Mouse (Mus musculus) liver, adult 2 months (tissue): ENCODE results near the gene Adamts8. TPM values are rescaled to one million over a fixed set of nuclear protein-coding genes. Genes with fewer than 3 reads are reported as not detected.
A peak's percentile ranks its signal among the peaks of the same experiment; 100 is the strongest.

ENCODE experiments used
- DNase-seq: peaks from one replicate; pipeline ENCODE4 v3.0.0-alpha.2; 2011; ENCODE audit warnings: low read depth, low spot score; ENCODE audit errors: extremely low read depth
- H3K27ac ChIP-seq: fragments of 200-500 bp; replicated peaks from 2 replicates; pipeline ENCODE4 v1.5.1; 2012; ENCODE audit warnings: low read depth, mild to moderate bottlenecking, control low read depth, inconsistent platforms, low read length; ENCODE audit not compliant: insufficient read depth
- H3K27me3 ChIP-seq: fragments of 200-500 bp; 2 replicates; pipeline ENCODE4 v1.6.1; 2012; ENCODE audit warnings: mild to moderate bottlenecking, moderate library complexity, low read length, inconsistent platforms; ENCODE audit not compliant: control insufficient read depth, insufficient read depth
- H3K36me3 ChIP-seq: fragments of 200-500 bp; 2 replicates; pipeline ENCODE4 v1.6.1; 2012; ENCODE audit warnings: low read length, inconsistent platforms; ENCODE audit not compliant: control insufficient read depth, insufficient read depth
- H3K4me1 ChIP-seq: fragments of 200-500 bp; 2 replicates; pipeline ENCODE4 v1.6.1; 2011; ENCODE audit warnings: low read length; ENCODE audit not compliant: control insufficient read depth, insufficient read depth
- H3K4me3 ChIP-seq: fragments of 200-500 bp; 2 replicates; pipeline ENCODE4 v1.5.1; 2011; ENCODE audit warnings: low read depth, mild to moderate bottlenecking, control low read depth, low read length, moderate library complexity; ENCODE audit not compliant: insufficient read depth
- H3K79me2 ChIP-seq: fragments of 200-500 bp; 2 replicates; pipeline ENCODE4 v1.6.1; 2012; ENCODE audit warnings: inconsistent platforms, mild to moderate bottlenecking, low read length, moderate library complexity; ENCODE audit not compliant: control insufficient read depth, insufficient read depth
- H3K9ac ChIP-seq: fragments of 200-500 bp; 2 replicates; pipeline ENCODE4 v1.6.1; 2012; ENCODE audit warnings: low read depth, mild to moderate bottlenecking, control low read depth, inconsistent platforms, low read length
- CTCF ChIP-seq: fragments of 200-500 bp; IDR thresholded peaks from 2 replicates; pipeline ENCODE4 v1.5.1; 2011; ENCODE audit warnings: low read depth, low read length, control low read depth
- POLR2A ChIP-seq: fragments of 200-500 bp; IDR thresholded peaks from 2 replicates; pipeline ENCODE4 v1.6.1; 2011; ENCODE audit warnings: low read length, control low read depth; ENCODE audit not compliant: insufficient read depth; ENCODE audit errors: extremely low read depth
- WGBS: fragments of 180-500 bp; shearing (Covaris S2); methylation state at CpG from one replicate; pipeline ENCODE4 v1.1.7; 2018; 5-methylcytosine and 5-hydroxymethylcytosine counted together
- polyA plus RNA-seq: library from polyadenylated mRNA; depleted of rRNA; stranded (reverse); fragments of >200 nt; gene quantifications from 2 replicates; pipeline ENCODE4 v1.2.3, GENCODE M21; 2012
- total RNA-seq: library from RNA; depleted of rRNA; stranded (reverse); fragments of >200 nt; gene quantifications from 2 replicates; pipeline ENCODE4 v1.2.3, GENCODE M21; 2014

The Adamts8 gene
- total and polyA plus RNA-seq, 2 experiments = not detected

- DNase-seq = no peak
- no peak overlapping the region for H3K27ac ChIP-seq
- H3K36me3 ChIP-seq = no peaks in the 10 kb centered on the region
- H3K27me3 ChIP-seq = 0 out of 2 replicates have a peak, but pooled peaks cover 4% of the 10 kb centered on the region
- H3K79me2 ChIP-seq = no peaks in the 10 kb centered on the region
- whole genome bisulfite sequencing = 82% methylated on average over 12 of the region's 12 CpGs
- no peak overlapping the region for H3K9ac ChIP-seq
- H3K4me1 ChIP-seq = no peaks in the 10 kb centered on the region; the same call in 1 of the 2 replicates
- TF ChIP-seq POLR2A (no peak), CTCF (no peak)
- H3K4me3 ChIP-seq = no peak overlapping the region
Measured at GRCm38 (mm10) chr9:30918466-30919356, 23.7 kb upstream of the Adamts8 start.

GRCm38 (mm10) chr9:30919686-30920085 is 22.7 kb upstream of the Adamts8 start:
- Histone ChIP-seq H3K27me3 (0 out of 2 replicates have a peak, but pooled peaks cover 4% of the 10 kb centered on the region), H3K79me2 (no peaks in the 10 kb centered on the region), H3K27ac (0 out of 2 replicates have a peak overlapping the region, but pooled peaks have one; percentile 13), H3K9ac (no peak overlapping the region), H3K36me3 (no peaks in the 10 kb centered on the region), H3K4me3 (no peak overlapping the region), H3K4me1 (no peaks in the 10 kb centered on the region; the same call in 1 of the 2 replicates)
- WGBS = 82% methylated on average over 9 of the region's 9 CpGs
- no peak for TF ChIP-seq CTCF
- TF ChIP-seq POLR2A = no peak
- no peak for DNase-seq

- TF ChIP-seq POLR2A (no peak), CTCF (peak; percentile 70)
- Histone ChIP-seq H3K4me1 (no peaks in the 10 kb centered on the region; the same call in 1 of the 2 replicates), H3K4me3 (no peak overlapping the region), H3K27ac (no peak overlapping the region), H3K9ac (no peak overlapping the region), H3K27me3 (0 out of 2 replicates have a peak, but pooled peaks cover 4% of the 10 kb centered on the region), H3K36me3 (no peaks in the 10 kb centered on the region), H3K79me2 (no peaks in the 10 kb centered on the region)
- peak; percentile 39 for DNase-seq
- 20% methylated on average over 6 of the region's 6 CpGs for WGBS
Measured at GRCm38 (mm10) chr9:30920736-30921135, 21.6 kb upstream of the Adamts8 start.

GRCm38 (mm10) chr9:30921261-30922103 is 20.9 kb upstream of the Adamts8 start:
- no peaks in the 10 kb centered on the region for H3K79me2 ChIP-seq
- 5% methylated on average over 56 of the region's 56 CpGs for WGBS
- H3K4me3 ChIP-seq = peak overlapping the region; percentile 57
- H3K27ac ChIP-seq = no peak overlapping the region
- no peak for TF ChIP-seq CTCF
- peak overlapping the region; percentile 5; the same call in 1 of the 2 replicates for H3K9ac ChIP-seq
- peak; percentile 9 for DNase-seq
- H3K36me3 ChIP-seq = no peaks in the 10 kb centered on the region
- H3K4me1 ChIP-seq = no peaks in the 10 kb centered on the region; the same call in 1 of the 2 replicates
- 0 out of 2 replicates have a peak, but pooled peaks cover 4% of the 10 kb centered on the region for H3K27me3 ChIP-seq

- TF ChIP-seq CTCF = 0 out of 2 replicates have a peak, but pooled peaks have one; percentile 3
- no peak for TF ChIP-seq POLR2A
- peak; percentile 45 for DNase-seq
- peak within 1 kb of the TSS; percentile 57 for H3K4me3 ChIP-seq
- 3% methylated on average over 47 of the region's 47 CpGs for WGBS
- no peaks in the 10 kb centered on the region for H3K4me1 ChIP-seq
- no peaks in the 10 kb centered on the region for H3K79me2 ChIP-seq
- no peaks in the 10 kb centered on the region for H3K36me3 ChIP-seq
- peak within 1 kb of the TSS; percentile 35 for H3K9ac ChIP-seq
- H3K27me3 ChIP-seq = 0 out of 2 replicates have a peak, but pooled peaks cover 4% of the 10 kb centered on the region
- H3K27ac ChIP-seq = no peak within 1 kb of the TSS
Measured at GRCm38 (mm10) chr9:30922197-30922894, 20.0 kb upstream of the Adamts8 start, which contains the start of gene Adamts15. Adamts15 (minus strand) TSS chr9:30922452.
